Mouse (Mus musculus) CH12.LX (cell line): ENCODE results near the gene Syce1. TPM values are rescaled to one million over a fixed set of nuclear protein-coding genes. Genes with fewer than 3 reads are reported as not detected.

ENCODE experiments used
- DNase-seq: peaks from one replicate; pipeline ENCODE4 v3.0.0-alpha.2; 2013; ENCODE audit errors: extremely low read depth
- H3K27ac ChIP-seq: 2 replicates; pipeline ENCODE4 v1.5.1; 2012; ENCODE audit warnings: low read depth, mild to moderate bottlenecking, control low read depth, moderate library complexity; ENCODE audit not compliant: insufficient read depth
- H3K27me3 ChIP-seq: replicated peaks from 2 replicates; pipeline ENCODE3; 2012; ENCODE audit warnings: inconsistent platforms
- H3K36me3 ChIP-seq, 2 experiments: replicated peaks in 1 of 2; 2 replicates each; pipeline versions ENCODE3 to v1.6.1; 2012; ENCODE audit warnings: inconsistent platforms in 1 of 2, low read length in 1 of 2, mild to moderate bottlenecking in 1 of 2, mixed read lengths in 1 of 2, moderate library complexity in 1 of 2; ENCODE audit not compliant: control insufficient read depth in 1 of 2, insufficient read depth in 1 of 2
- H3K4me1 ChIP-seq, 2 experiments: 2 replicates each; pipeline ENCODE4 v1.6.1; 2012; ENCODE audit warnings: inconsistent platforms in 1 of 2, moderate library complexity in 1 of 2; ENCODE audit not compliant: insufficient read depth in 2 of 2, control insufficient read depth in 1 of 2
- H3K4me2 ChIP-seq: 2 replicates; pipeline ENCODE4 v1.6.1; 2012; ENCODE audit warnings: low read depth, mild to moderate bottlenecking, control low read depth; ENCODE audit not compliant: poor library complexity, insufficient read depth, severe bottlenecking
- H3K4me3 ChIP-seq, 3 experiments: fragments of 150-350 bp in 1 of 3; sonication (generic) in 1 of 3; replicated peaks in 1 of 3; 2 replicates each; pipeline versions ENCODE3 to v1.5.1; 2011 to 2012; ENCODE audit warnings: low read depth in 2 of 3, low read length in 2 of 3, mild to moderate bottlenecking in 2 of 3, moderate library complexity in 2 of 3, control low read depth in 1 of 3, improper control_type of control experiment in 1 of 3, inconsistent platforms in 1 of 3, mixed read lengths in 1 of 3; ENCODE audit not compliant: poor library complexity in 1 of 3
- H3K79me2 ChIP-seq: replicated peaks from 2 replicates; pipeline ENCODE4 v1.6.1; 2012; ENCODE audit warnings: mild to moderate bottlenecking, moderate library complexity; ENCODE audit not compliant: control insufficient read depth, poor library complexity, insufficient read depth, severe bottlenecking; ENCODE audit errors: extremely low read depth
- H3K9ac ChIP-seq: 2 replicates; pipeline ENCODE4 v1.6.1; 2012; ENCODE audit warnings: low read depth, mild to moderate bottlenecking, control low read depth, moderate library complexity; ENCODE audit not compliant: insufficient read depth
- H3K9me3 ChIP-seq: replicated peaks from 2 replicates; pipeline ENCODE3; 2012; ENCODE audit warnings: low read length, inconsistent platforms, mixed read lengths
- CHD1 ChIP-seq: IDR thresholded peaks from 2 replicates; pipeline ENCODE4 v1.6.1; 2012; ENCODE audit warnings: low read depth, low read length, improper control_type of control experiment, inconsistent platforms
- CHD2 ChIP-seq: IDR thresholded peaks from 2 replicates; pipeline ENCODE4 v1.6.1; 2011; ENCODE audit warnings: low read length, improper control_type of control experiment
- ELF1 ChIP-seq: IDR thresholded peaks from 2 replicates; pipeline ENCODE4 v1.6.1; 2014; ENCODE audit warnings: low read depth, mild to moderate bottlenecking, inconsistent platforms, low read length, improper control_type of control experiment
- EP300 ChIP-seq: IDR thresholded peaks from 2 replicates; pipeline ENCODE4 v1.6.1; 2011; ENCODE audit warnings: low read length, improper control_type of control experiment
- KAT2A ChIP-seq: IDR thresholded peaks from 2 replicates; pipeline ENCODE4 v1.6.1; 2012; ENCODE audit warnings: low read length, improper control_type of control experiment, inconsistent platforms; ENCODE audit not compliant: insufficient replicate concordance
- MAX ChIP-seq: IDR thresholded peaks from 2 replicates; pipeline ENCODE4 v1.6.1; 2011; ENCODE audit warnings: low read length, improper control_type of control experiment
- MYC ChIP-seq: IDR thresholded peaks from 2 replicates; pipeline ENCODE4 v1.6.1; 2011; ENCODE audit warnings: low read depth, mild to moderate bottlenecking, improper control_type of control experiment, low read length
- NELFE ChIP-seq: IDR thresholded peaks from 2 replicates; pipeline ENCODE4 v1.6.1; 2011; ENCODE audit warnings: low read depth, low read length, improper control_type of control experiment
- NRF1 ChIP-seq: IDR thresholded peaks from 2 replicates; pipeline ENCODE4 v1.6.1; 2014; ENCODE audit warnings: low read depth, mild to moderate bottlenecking, inconsistent platforms, low read length, improper control_type of control experiment, moderate library complexity
- POLR2A ChIP-seq: IDR thresholded peaks from 2 replicates; pipeline ENCODE4 v1.6.1; 2011; ENCODE audit warnings: low read depth, mild to moderate bottlenecking, improper control_type of control experiment, low read length
- RAD21 ChIP-seq: IDR thresholded peaks from 2 replicates; pipeline ENCODE4 v1.6.1; 2011; ENCODE audit warnings: low read depth, mild to moderate bottlenecking, low read length, improper control_type of control experiment, moderate library complexity
- TCF12 ChIP-seq: IDR thresholded peaks from 2 replicates; pipeline ENCODE4 v1.6.1; 2014; ENCODE audit warnings: low read depth, mild to moderate bottlenecking, inconsistent platforms, low read length, improper control_type of control experiment
- USF1 ChIP-seq: IDR thresholded peaks from 2 replicates; pipeline ENCODE4 v1.6.1; 2014; ENCODE audit warnings: low read depth, mild to moderate bottlenecking, inconsistent platforms, low read length, improper control_type of control experiment
- USF2 ChIP-seq: conservative IDR thresholded peaks from 2 replicates; pipeline ENCODE4 v1.6.1; 2011; ENCODE audit warnings: low read depth, low read length, improper control_type of control experiment
- ZC3H11A ChIP-seq: IDR thresholded peaks from 2 replicates; pipeline ENCODE4 v1.6.1; 2012; ENCODE audit warnings: low read depth, mild to moderate bottlenecking, inconsistent platforms, low read length, improper control_type of control experiment
- ZKSCAN1 ChIP-seq: IDR thresholded peaks from 2 replicates; pipeline ENCODE4 v1.6.1; 2012; ENCODE audit warnings: low read depth, inconsistent platforms, low read length, improper control_type of control experiment, borderline replicate concordance
- ZMIZ1 ChIP-seq: IDR thresholded peaks from 2 replicates; pipeline ENCODE4 v1.6.1; 2012; ENCODE audit warnings: low read depth, mild to moderate bottlenecking, inconsistent platforms, low read length, improper control_type of control experiment
- dilution Hi-C: fragments of 300-500 bp; cut with MboI; formaldehyde crosslinking; loops from 2 replicates; pipeline ENCODE4 v1.14.3; 2020; ENCODE audit warnings: low sequenced_read_pairs; ENCODE audit not compliant: extremely low pct_unique_long_range_greater_than_20kb, extremely low pct_ligation_motif_present
- in situ Hi-C: fragments of 300-500 bp; cut with MboI; formaldehyde crosslinking; loops from 3 replicates; pipeline ENCODE4 v1.14.3; 2019; ENCODE audit warnings: low sequenced_read_pairs, low pct_ligation_motif_present, low pct_unique_long_range_greater_than_20kb, mixed read lengths
- polyA plus RNA-seq: library from polyadenylated mRNA; unstranded; fragments of >175 nt; gene quantifications from 2 replicates; pipeline ENCODE4 v1.2.1, GENCODE M21; 2012; ENCODE audit warnings: low read depth; ENCODE audit not compliant: insufficient read length
- total RNA-seq, 2 experiments: library from RNA; depleted of rRNA; stranded (reverse); fragments of 300-350 nt in 1 of 2; fragments of >200 nt in 1 of 2; gene quantifications; 2 replicates each; pipeline ENCODE4 v1.2.3; 2012 to 2014

The Syce1 gene
- total and polyA plus RNA-seq, 3 experiments = not detected

DNA sequence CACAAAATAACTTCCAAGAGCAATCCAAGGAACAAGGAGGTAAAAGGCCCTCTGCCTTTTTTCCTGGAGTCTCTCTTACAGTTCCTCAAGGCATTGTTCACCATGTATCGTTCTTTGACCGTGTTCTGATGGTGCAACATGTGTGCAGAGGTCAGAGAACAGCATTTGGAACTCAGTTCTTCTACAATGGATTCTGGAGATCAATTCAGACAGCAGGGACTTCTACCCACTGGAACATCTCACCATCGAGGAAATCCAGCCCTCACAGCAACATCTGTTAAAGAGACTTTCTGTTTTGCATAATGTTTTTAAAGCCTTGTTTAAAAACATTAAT, 38.9 kb downstream of the Syce1 start:
- DNase-seq = no peak
- Histone ChIP-seq H3K27ac (no peak overlapping the region), H3K4me2 (no peak overlapping the region), H3K79me2 (no peaks in the 10 kb centered on the region), H3K9me3 (no peaks in the 10 kb centered on the region), H3K4me1 (no peaks in the 10 kb centered on the region), H3K4me3 (no peak overlapping the region), H3K27me3 (peaks cover 66% of the 10 kb centered on the region), H3K9ac (no peak overlapping the region), H3K36me3 (no peaks in the 10 kb centered on the region)
- in situ Hi-C loops = no loop called here
- TF ChIP-seq POLR2A (no peak), ZKSCAN1 (no peak), CHD2 (no peak), ZMIZ1 (no peak), NELFE (no peak), USF1 (no peak), CHD1 (no peak), ELF1 (no peak)
- dilution Hi-C loops = no loop called here

DNA sequence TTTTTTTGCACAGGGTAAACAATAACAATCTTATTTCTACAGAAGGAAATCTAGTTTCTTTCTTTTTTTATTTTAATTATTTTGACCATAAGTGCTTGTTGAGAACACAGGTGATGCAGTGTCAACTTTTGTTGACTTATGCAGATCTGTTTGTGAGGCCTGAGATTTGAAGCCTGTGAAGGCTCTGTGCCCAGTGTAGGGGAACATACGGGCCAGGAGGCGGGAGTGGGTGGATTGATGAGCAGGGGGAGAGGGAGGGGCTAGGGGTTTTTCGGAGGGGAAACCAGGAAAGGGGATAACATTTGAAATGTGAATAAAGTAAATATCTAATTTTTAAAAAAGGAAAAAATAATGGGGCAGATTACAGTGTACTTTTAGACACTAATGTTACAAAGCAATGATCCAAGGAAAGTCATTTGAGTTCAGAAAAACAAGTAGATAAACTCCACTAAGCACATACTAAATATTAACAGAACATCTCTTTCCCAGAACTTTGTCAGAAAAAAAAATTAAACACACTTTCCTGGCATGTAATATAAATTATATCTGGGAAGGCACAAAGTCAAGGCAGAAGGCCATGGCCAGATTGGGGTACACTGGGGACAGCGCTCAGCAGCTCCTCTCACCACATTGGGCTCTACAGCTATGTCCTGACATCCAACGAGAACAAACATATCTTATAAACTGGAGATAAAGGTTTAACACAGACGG, 39.4 kb downstream of the Syce1 start:
- Histone ChIP-seq H3K27me3 (peaks cover 61% of the 10 kb centered on the region), H3K9ac (no peak overlapping the region), H3K79me2 (no peaks in the 10 kb centered on the region), H3K9me3 (no peaks in the 10 kb centered on the region), H3K27ac (no peak overlapping the region), H3K4me2 (no peak overlapping the region), H3K4me3 (no peak overlapping the region), H3K4me1 (no peaks in the 10 kb centered on the region), H3K36me3 (no peaks in the 10 kb centered on the region)
- dilution Hi-C loops = no loop called here
- in situ Hi-C loops = no loop called here
- TF ChIP-seq RAD21 (no peak), EP300 (no peak), MYC (no peak), USF2 (no peak), CHD1 (no peak), KAT2A (no peak), NELFE (no peak), USF1 (no peak)
- DNase-seq = no peak

DNA sequence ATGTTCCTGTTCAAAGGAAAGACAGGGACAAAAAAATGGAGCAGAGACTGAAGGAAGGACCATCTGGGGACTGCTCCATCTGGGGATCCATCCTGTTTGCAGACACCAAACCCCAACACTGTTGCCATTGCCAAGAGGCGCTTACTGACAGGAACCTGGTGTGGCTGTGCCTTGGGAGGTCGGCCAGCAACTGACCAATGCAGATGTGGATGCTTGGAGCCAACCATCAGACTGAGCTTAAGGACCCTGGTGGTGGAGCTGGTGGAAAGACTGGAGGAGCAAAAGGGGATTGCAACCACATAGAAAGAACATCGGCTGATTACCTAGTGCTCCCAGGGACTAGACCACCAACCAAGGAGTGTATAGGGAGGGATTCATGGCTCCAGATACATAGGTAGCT, 40.2 kb downstream of the Syce1 start:
- Histone ChIP-seq H3K36me3 (no peaks in the 10 kb centered on the region), H3K9me3 (no peaks in the 10 kb centered on the region), H3K79me2 (no peaks in the 10 kb centered on the region), H3K4me2 (no peak overlapping the region), H3K27ac (no peak overlapping the region), H3K4me1 (no peaks in the 10 kb centered on the region), H3K4me3 (no peak overlapping the region), H3K9ac (no peak overlapping the region), H3K27me3 (peaks cover 58% of the 10 kb centered on the region)
- no peak for TF ChIP-seq ZC3H11A
- no peak for TF ChIP-seq NRF1
- TF ChIP-seq USF2 = no peak
- no peak for TF ChIP-seq ZKSCAN1
- TF ChIP-seq MAX = no peak
- TF ChIP-seq TCF12 = no peak
- TF ChIP-seq RAD21 = no peak
- dilution Hi-C loops = no loop called here
- in situ Hi-C loops = no loop called here
- no peak for DNase-seq
